Mouse (Mus musculus) lung, postnatal 0 days (tissue): ENCODE data around the gene Zfp27.

ENCODE experiments used
- CTCF ChIP-seq: IDR thresholded peaks from 2 replicates; pipeline ENCODE4 v1.5.1; 2016; ENCODE audit warnings: antibody characterized with exemption, mild to moderate bottlenecking
- EP300 ChIP-seq: IDR thresholded peaks from 2 replicates; pipeline ENCODE4 v1.6.1; 2016; ENCODE audit warnings: antibody characterized with exemption, mild to moderate bottlenecking, control low read depth

DNA sequence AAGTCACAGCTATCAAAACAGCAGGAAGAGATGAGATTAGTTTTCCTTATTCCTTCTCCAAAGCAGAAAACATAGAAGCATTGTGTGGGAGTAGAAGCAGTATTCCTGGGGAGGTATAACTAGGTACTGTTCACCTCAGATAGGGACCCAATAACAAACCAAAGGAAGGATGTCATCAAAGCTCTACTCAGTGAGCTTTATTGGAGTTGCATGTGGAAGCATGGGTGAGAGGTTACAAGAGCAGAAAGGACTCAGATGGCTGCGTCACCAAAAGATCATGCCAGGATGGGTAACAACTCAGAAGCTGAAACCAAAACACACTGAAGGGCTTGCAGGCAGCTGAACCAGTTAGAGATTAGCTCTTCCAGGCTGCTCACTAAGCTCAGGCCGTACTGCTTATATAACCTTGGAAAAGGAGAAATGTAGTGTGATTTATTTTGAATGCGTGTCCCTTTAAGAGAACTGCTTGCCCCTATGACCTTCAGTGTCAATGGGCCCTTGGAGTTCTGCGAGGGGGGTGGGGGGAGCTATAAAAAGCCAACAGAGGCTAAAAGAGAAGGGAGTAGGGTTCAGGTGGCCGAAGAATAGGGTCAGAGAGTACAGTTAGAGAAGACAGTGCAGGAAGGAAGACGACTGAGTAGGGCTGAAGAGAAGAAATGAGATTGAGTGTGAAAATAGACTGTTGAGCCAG, 11.1 kb upstream of the Zfp27 start:
- no peak for TF ChIP-seq EP300
- TF ChIP-seq CTCF = no peak
